Mouse (Mus musculus): ENCODE measurements at regions not wholly inside any gene's neighbourhood (a gene's known extent, or its start where the extent isn't known, plus 50 kb on each side); places are given as distances from the start of the nearest gene placed in this dataset.
"Not testable (repeated sequence)": the region's sequence is repeated elsewhere in the genome, so short reads cannot be mapped to it uniquely, and the experiment has no call there.

DNA sequence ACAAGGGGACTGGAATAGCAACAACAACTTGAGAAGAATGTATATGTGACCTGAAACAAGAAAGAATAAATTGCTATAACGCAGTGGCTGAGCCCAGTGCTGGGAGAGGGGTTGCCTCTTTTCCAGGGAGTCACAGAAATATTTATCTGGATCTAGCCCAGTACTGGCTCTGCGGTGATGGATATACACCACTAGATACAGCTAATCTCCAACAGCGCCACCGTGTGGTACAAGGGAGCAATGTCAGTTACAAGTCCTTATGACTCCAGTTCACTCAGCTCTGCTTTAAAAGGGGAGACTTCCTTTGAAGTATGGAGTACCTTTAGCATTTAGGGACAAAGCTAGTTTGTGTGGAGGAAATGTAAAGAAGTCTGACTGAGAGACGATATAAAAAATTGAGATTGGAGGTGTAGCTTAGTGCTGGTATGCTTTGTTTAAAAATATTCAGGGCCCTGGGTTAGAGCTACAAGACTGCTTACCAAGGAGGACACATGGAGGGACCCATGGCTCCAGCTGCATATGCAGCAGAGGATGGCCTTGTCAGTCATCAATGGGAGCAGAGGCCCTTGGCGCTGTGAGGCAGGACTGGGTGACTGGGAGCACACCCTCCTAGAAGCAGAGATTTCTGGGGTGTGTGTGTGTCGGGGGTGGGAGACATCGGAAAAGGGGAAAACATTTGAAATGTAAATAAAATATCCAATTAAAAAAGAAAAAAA is 97.6 kb upstream of the Stxbp6 start:
- 0 out of 2 replicates have a peak, but pooled peaks have one; percentile 10 for ATAC-seq (ENCODE audit: insufficient number of reproducible peaks, insufficient read depth, low FRiP score, low read depth)
- WGBS, result 36% methylated on average over 8 of the region's 8 CpGs

DNA sequence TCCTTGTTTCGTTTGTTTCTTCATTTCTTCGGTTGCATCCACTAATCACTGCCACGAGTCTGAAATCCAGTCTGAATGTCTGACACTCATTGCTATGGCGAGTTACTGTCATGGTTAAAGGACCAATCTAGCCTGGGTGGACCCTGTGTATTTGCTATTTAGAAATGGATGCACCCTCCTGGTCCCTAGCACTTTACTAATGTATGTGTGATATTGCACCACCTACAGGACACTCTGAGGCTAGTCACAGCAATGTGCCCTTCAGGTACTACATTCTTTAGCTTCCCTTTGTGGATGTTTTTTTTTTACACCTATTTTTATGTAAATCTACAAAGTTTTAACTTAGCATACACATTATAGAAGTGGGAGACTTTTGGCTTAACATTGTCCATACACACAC is 87.5 kb upstream of the Stxbp6 start:
- Histone ChIP-seq H3K27ac (ENCODE audit: low read length) (no peak overlapping the region), H3K4me2 (replicated peaks; ENCODE audit: low read depth, low read length) (no peak overlapping the region), H3K4me3 (ENCODE audit: low read depth, low read length) (no peak overlapping the region), H3K27me3 (ENCODE audit: control insufficient read depth, insufficient read depth, low read length) (no peaks in the 10 kb centered on the region), H3K9ac (replicated peaks; ENCODE audit: low read depth, low read length) (no peak overlapping the region), H3K9me3 (ENCODE audit: control insufficient read depth, low read depth, low read length) (no peaks in the 10 kb centered on the region), H3K4me1 (ENCODE audit: control insufficient read depth, insufficient read depth, low read length) (no peaks in the 10 kb centered on the region), H3K36me3 (ENCODE audit: control insufficient read depth, insufficient read depth, low read length) (no peaks in the 10 kb centered on the region)
- WGBS, result 70% methylated on average over 4 of the region's 4 CpGs
- ATAC-seq (ENCODE audit: insufficient number of reproducible peaks, insufficient read depth, low FRiP score, low read depth), result no peak

More for the DNA sequence above, 97.6 kb upstream of the Stxbp6 start:
- no peak overlapping the region for H3K4me2 ChIP-seq (replicated peaks; ENCODE audit: low read depth, low read length)
- H3K9ac ChIP-seq (replicated peaks; ENCODE audit: low read depth, low read length), result no peak overlapping the region
- no peaks in the 10 kb centered on the region for H3K27me3 ChIP-seq (ENCODE audit: control insufficient read depth, insufficient read depth, low read length)
- H3K9me3 ChIP-seq (ENCODE audit: control insufficient read depth, low read depth, low read length), result no peaks in the 10 kb centered on the region
- H3K4me1 ChIP-seq (ENCODE audit: control insufficient read depth, insufficient read depth, low read length), result no peaks in the 10 kb centered on the region
- no peak overlapping the region for H3K4me3 ChIP-seq (ENCODE audit: low read depth, low read length)
- H3K27ac ChIP-seq (ENCODE audit: low read length), result no peak overlapping the region
- H3K36me3 ChIP-seq (ENCODE audit: control insufficient read depth, insufficient read depth, low read length), result no peaks in the 10 kb centered on the region

- not testable (repeated sequence) for H3K4me2 ChIP-seq (replicated peaks; ENCODE audit: low read depth, low read length); H3K27ac ChIP-seq (ENCODE audit: low read length); H3K9ac ChIP-seq (replicated peaks; ENCODE audit: low read depth, low read length); H3K4me1 ChIP-seq (ENCODE audit: control insufficient read depth, insufficient read depth, low read length); H3K27me3 ChIP-seq (ENCODE audit: control insufficient read depth, insufficient read depth, low read length); H3K4me3 ChIP-seq (ENCODE audit: low read depth, low read length); H3K9me3 ChIP-seq (ENCODE audit: control insufficient read depth, low read depth, low read length); ATAC-seq (ENCODE audit: insufficient number of reproducible peaks, insufficient read depth, low FRiP score, low read depth); H3K36me3 ChIP-seq (ENCODE audit: control insufficient read depth, insufficient read depth, low read length)
- 87% methylated on average over 5 of the region's 5 CpGs for WGBS
These were observed 87.1 kb upstream of the Stxbp6 start for GRCm38 (mm10) chr12:45161581-45161980.

DNA sequence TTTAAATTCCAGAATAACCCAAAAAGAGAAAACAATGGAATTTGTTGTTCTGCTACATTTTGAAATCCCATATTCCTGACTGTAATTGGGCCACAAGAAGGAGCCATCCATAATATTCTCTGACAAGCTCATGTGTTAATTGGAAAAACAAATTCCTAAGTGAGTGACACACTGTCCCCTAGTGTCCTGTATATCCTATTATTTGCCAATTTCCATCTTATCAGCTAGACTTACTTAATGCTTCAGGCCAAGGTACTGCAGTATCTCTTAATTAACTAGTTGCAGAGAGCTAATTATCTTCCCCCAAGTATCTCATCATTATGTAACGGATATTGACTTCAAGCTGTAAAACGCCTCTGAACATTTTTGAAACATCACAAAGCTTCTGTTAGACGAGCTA is 84.5 kb upstream of the Stxbp6 start:
- Histone ChIP-seq H3K27me3 (ENCODE audit: control insufficient read depth, insufficient read depth, low read length) (no peaks in the 10 kb centered on the region), H3K9ac (replicated peaks; ENCODE audit: low read depth, low read length) (no peak overlapping the region), H3K4me2 (replicated peaks; ENCODE audit: low read depth, low read length) (no peak overlapping the region), H3K4me3 (ENCODE audit: low read depth, low read length) (no peak overlapping the region), H3K27ac (ENCODE audit: low read length) (no peak overlapping the region), H3K9me3 (ENCODE audit: control insufficient read depth, low read depth, low read length) (no peaks in the 10 kb centered on the region), H3K36me3 (ENCODE audit: control insufficient read depth, insufficient read depth, low read length) (no peaks in the 10 kb centered on the region), H3K4me1 (ENCODE audit: control insufficient read depth, insufficient read depth, low read length) (no peaks in the 10 kb centered on the region)
- WGBS, result 86% methylated on average over 3 of the region's 3 CpGs
- ATAC-seq (ENCODE audit: insufficient number of reproducible peaks, insufficient read depth, low FRiP score, low read depth), result no peak

DNA sequence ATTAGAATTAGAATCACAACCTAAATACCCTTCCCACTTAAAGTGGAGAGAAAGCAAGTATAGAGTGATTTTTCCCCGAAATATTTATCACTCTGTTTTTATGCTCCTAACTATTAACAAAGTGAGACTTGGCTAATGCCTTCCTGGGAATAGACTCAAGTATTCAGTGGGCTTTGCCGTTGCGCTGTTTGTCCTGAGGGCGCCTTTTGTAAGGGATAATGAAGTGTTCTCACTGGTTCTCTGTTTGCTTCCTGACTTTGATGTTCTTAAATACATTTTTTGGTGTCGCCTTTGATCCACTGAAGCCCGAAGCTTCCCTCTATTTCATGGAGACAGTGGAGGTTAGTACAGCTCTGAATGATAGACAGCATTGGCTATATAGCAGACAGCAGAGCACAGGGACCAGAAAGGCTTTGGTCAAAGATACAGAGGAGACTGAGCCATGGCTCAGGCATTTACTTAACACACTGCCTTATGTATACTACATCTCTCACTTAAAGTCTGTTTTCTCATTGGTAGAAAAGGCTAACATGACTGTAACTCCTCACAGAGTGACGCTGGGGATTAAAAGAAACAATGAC is 63.0 kb upstream of the Stxbp6 start:
- H3K9ac ChIP-seq (replicated peaks; ENCODE audit: low read depth, low read length), result no peak overlapping the region
- no peaks in the 10 kb centered on the region for H3K36me3 ChIP-seq (ENCODE audit: control insufficient read depth, insufficient read depth, low read length)
- no peaks in the 10 kb centered on the region for H3K27me3 ChIP-seq (ENCODE audit: control insufficient read depth, insufficient read depth, low read length)
- H3K4me2 ChIP-seq (replicated peaks; ENCODE audit: low read depth, low read length), result no peak overlapping the region
- H3K9me3 ChIP-seq (ENCODE audit: control insufficient read depth, low read depth, low read length), result no peaks in the 10 kb centered on the region
- ATAC-seq (ENCODE audit: insufficient number of reproducible peaks, insufficient read depth, low FRiP score, low read depth), result no peak
- no peak overlapping the region for H3K27ac ChIP-seq (ENCODE audit: low read length)
- H3K4me1 ChIP-seq (ENCODE audit: control insufficient read depth, insufficient read depth, low read length), result no peaks in the 10 kb centered on the region
- no peak overlapping the region for H3K4me3 ChIP-seq (ENCODE audit: low read depth, low read length)
- 60% methylated on average over 7 of the region's 7 CpGs for WGBS

DNA sequence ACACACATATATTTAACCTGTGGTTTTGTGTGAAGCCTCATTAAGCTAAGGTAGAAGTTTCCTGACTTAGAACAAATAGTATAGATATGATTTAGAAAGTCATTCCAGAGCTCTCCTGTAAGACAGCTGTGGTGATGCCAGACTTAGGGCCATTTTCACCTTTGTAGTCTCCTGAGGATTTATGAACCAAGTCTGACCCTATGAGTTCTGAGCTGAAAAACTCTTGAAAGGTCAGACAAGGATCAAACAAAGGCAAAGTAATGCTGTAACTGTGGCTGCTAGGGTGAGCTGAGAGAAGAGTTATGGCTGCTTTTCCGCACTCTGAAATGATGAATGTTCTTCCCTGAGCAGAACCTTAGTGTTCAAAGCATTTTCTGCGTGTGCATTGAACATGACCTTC is 58.9 kb upstream of the Stxbp6 start:
- H3K4me1 ChIP-seq (ENCODE audit: control insufficient read depth, insufficient read depth, low read length), result no peaks in the 10 kb centered on the region
- no peak overlapping the region for H3K9ac ChIP-seq (replicated peaks; ENCODE audit: low read depth, low read length)
- no peaks in the 10 kb centered on the region for H3K27me3 ChIP-seq (ENCODE audit: control insufficient read depth, insufficient read depth, low read length)
- H3K36me3 ChIP-seq (ENCODE audit: control insufficient read depth, insufficient read depth, low read length), result no peaks in the 10 kb centered on the region
- no peak overlapping the region for H3K27ac ChIP-seq (ENCODE audit: low read length)
- H3K9me3 ChIP-seq (ENCODE audit: control insufficient read depth, low read depth, low read length), result no peaks in the 10 kb centered on the region
- no peak for ATAC-seq (ENCODE audit: insufficient number of reproducible peaks, insufficient read depth, low FRiP score, low read depth)
- WGBS, result 38% methylated on average over 2 of the region's 2 CpGs
- H3K4me3 ChIP-seq (ENCODE audit: low read depth, low read length), result no peak overlapping the region
- no peak overlapping the region for H3K4me2 ChIP-seq (replicated peaks; ENCODE audit: low read depth, low read length)

GRCm38 (mm10) chr12:45131139-45131538 is 56.6 kb upstream of the Stxbp6 start:
- Histone ChIP-seq H3K27ac (ENCODE audit: low read length) (no peak overlapping the region), H3K4me3 (ENCODE audit: low read depth, low read length) (no peak overlapping the region), H3K9ac (replicated peaks; ENCODE audit: low read depth, low read length) (no peak overlapping the region), H3K9me3 (ENCODE audit: control insufficient read depth, low read depth, low read length) (no peaks in the 10 kb centered on the region), H3K36me3 (ENCODE audit: control insufficient read depth, insufficient read depth, low read length) (no peaks in the 10 kb centered on the region), H3K4me1 (ENCODE audit: control insufficient read depth, insufficient read depth, low read length) (no peaks in the 10 kb centered on the region), H3K4me2 (replicated peaks; ENCODE audit: low read depth, low read length) (no peak overlapping the region), H3K27me3 (ENCODE audit: control insufficient read depth, insufficient read depth, low read length) (no peaks in the 10 kb centered on the region)
- ATAC-seq (ENCODE audit: insufficient number of reproducible peaks, insufficient read depth, low FRiP score, low read depth), result no peak
- 84% methylated on average over 5 of the region's 5 CpGs for WGBS

GRCm38 (mm10) chr12:45125866-45126265 is 51.4 kb upstream of the Stxbp6 start:
- no peak overlapping the region for H3K4me3 ChIP-seq (ENCODE audit: low read depth, low read length)
- no peak overlapping the region for H3K4me2 ChIP-seq (replicated peaks; ENCODE audit: low read depth, low read length)
- no peaks in the 10 kb centered on the region for H3K27me3 ChIP-seq (ENCODE audit: control insufficient read depth, insufficient read depth, low read length)
- H3K36me3 ChIP-seq (ENCODE audit: control insufficient read depth, insufficient read depth, low read length), result no peaks in the 10 kb centered on the region
- H3K27ac ChIP-seq (ENCODE audit: low read length), result no peak overlapping the region
- ATAC-seq (ENCODE audit: insufficient number of reproducible peaks, insufficient read depth, low FRiP score, low read depth), result no peak
- H3K9me3 ChIP-seq (ENCODE audit: control insufficient read depth, low read depth, low read length), result no peaks in the 10 kb centered on the region
- no peak overlapping the region for H3K9ac ChIP-seq (replicated peaks; ENCODE audit: low read depth, low read length)
- H3K4me1 ChIP-seq (ENCODE audit: control insufficient read depth, insufficient read depth, low read length), result no peaks in the 10 kb centered on the region
- WGBS, result 70% methylated on average over 3 of the region's 3 CpGs

Data from stomach, embryonic 14.5 days (tissue).